In the genomic region with DNA sequence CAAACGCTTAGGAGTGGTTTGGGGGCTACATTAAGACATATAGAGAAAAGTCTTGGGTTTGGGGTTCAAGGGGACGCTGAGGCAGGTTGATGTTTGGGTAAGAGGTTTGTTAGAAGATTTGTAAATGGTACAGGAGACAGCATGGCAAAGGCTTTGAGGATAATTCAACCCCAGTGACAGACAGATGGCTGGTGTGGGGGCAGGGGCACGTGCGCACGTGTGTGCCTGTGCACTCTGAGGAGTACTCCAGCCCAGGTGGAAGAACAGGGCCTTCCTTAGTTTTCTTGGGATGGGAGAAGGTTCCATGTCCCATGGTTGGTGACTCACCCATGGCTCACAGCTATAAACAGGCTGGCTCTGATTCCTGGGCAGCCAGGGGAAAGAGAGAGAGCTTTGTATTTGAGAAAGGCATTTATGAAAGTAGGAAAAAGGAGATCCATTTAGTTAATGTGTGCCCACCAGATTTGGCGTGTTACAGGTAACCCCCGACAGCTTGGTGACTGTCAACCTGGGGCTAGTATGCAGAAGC, we compare ENCODE assay signal across 26 mouse cellular contexts. TPM values are rescaled to one million over a fixed set of nuclear protein-coding genes. Genes with fewer than 3 reads are reported as not detected.
DNase-seq lines count a peak whose midpoint lies in the region; ATAC-seq and TF ChIP-seq lines count a peak whose summit lies in the region.
"Had no signal": no experiment of that assay in that cellular context is flagged by ENCODE, and none has a peak within 500 bp of the region (broad histone marks: within the 10 kb centered on the region; RNA-seq: fewer than 3 reads in every experiment).

No protein-coding gene starts in this region.

- H3K4me3 ChIP-seq in limb, embryonic 12.5 days (replicated peaks) = no peak overlapping the region
- no peak overlapping the region for H3K4me3 ChIP-seq in limb, embryonic 10.5 days
- no peak overlapping the region for H3K4me3 ChIP-seq in CH12.LX (replicated peaks in 1 of 3; ENCODE audit: low read depth in 2 of 3, low read length in 2 of 3, poor library complexity in 1 of 3)
- H3K4me3 ChIP-seq in stomach, postnatal 0 days (ENCODE audit: low read depth, low read length) = no peak overlapping the region
- H3K4me3 ChIP-seq in hindbrain, embryonic 11.5 days (ENCODE audit: low read depth, low read length) = no peak overlapping the region
- H3K4me3 ChIP-seq: forebrain, embryonic 10.5 days; gastrocnemius, adult 2 months; hindbrain, embryonic 12.5 days had no signal

- 0 out of 2 replicates have a peak overlapping the region, but pooled peaks have one; percentile 29 for H3K27ac ChIP-seq in limb, embryonic 12.5 days
- H3K27ac ChIP-seq in limb, embryonic 10.5 days = no peak overlapping the region
- H3K27ac ChIP-seq in CH12.LX (ENCODE audit: insufficient read depth, low read depth) = no peak overlapping the region
- no peak overlapping the region for H3K27ac ChIP-seq in stomach, postnatal 0 days (replicated peaks)
- no peak overlapping the region for H3K27ac ChIP-seq in hindbrain, embryonic 11.5 days (ENCODE audit: low read depth, low read length)
- H3K27ac ChIP-seq: forebrain, embryonic 10.5 days; gastrocnemius, adult 2 months; hindbrain, embryonic 12.5 days had no signal

- H3K4me1 ChIP-seq in limb, embryonic 12.5 days (replicated peaks) = peaks cover 16% of the 10 kb centered on the region
- H3K4me1 ChIP-seq in limb, embryonic 10.5 days = 0 out of 2 replicates have a peak, but pooled peaks cover 3% of the 10 kb centered on the region
- H3K4me1 ChIP-seq in CH12.LX (ENCODE audit: control insufficient read depth in 1 of 2, insufficient read depth in 2 of 2) = peaks cover 4 to 26% of the 10 kb centered on the region in 2 experiments
- H3K4me1 ChIP-seq in stomach, postnatal 0 days (replicated peaks; ENCODE audit: control insufficient read depth, insufficient read depth) = no peaks in the 10 kb centered on the region
- no peaks in the 10 kb centered on the region for H3K4me1 ChIP-seq in hindbrain, embryonic 11.5 days (replicated peaks; ENCODE audit: control insufficient read depth, insufficient read depth, low read length)
- H3K4me1 ChIP-seq: hindbrain, embryonic 12.5 days had no signal

- no peaks in the 10 kb centered on the region for H3K27me3 ChIP-seq in limb, embryonic 12.5 days
- no peaks in the 10 kb centered on the region for H3K27me3 ChIP-seq in limb, embryonic 10.5 days (ENCODE audit: low read depth, poor library complexity, severe bottlenecking)
- H3K27me3 ChIP-seq in CH12.LX (replicated peaks) = no peaks in the 10 kb centered on the region
- no peaks in the 10 kb centered on the region for H3K27me3 ChIP-seq in stomach, postnatal 0 days (ENCODE audit: control insufficient read depth, insufficient read depth, low read length)
- no peaks in the 10 kb centered on the region for H3K27me3 ChIP-seq in hindbrain, embryonic 11.5 days (ENCODE audit: control insufficient read depth, insufficient read depth, low read length)
- H3K27me3 ChIP-seq: hindbrain, embryonic 12.5 days had no signal

- no peak for TF ChIP-seq EP300 in CH12.LX (IDR thresholded peaks at IDR 0.05; ENCODE audit: low read length)
- TF ChIP-seq EP300 in stomach, postnatal 0 days (optimal IDR thresholded peaks at IDR 0.05) = no peak

- 87% methylated on average over 7 of the region's 7 CpGs for WGBS in limb, embryonic 12.5 days
- 87% methylated on average over 7 of the region's 7 CpGs for WGBS in limb, embryonic 10.5 days
- 77% methylated on average over 7 of the region's 7 CpGs for WGBS in stomach, postnatal 0 days
- WGBS in hindbrain, embryonic 11.5 days = 79% methylated on average over 7 of the region's 7 CpGs

- TF ChIP-seq POLR2A in CH12.LX (IDR thresholded peaks at IDR 0.05; ENCODE audit: low read depth, low read length) = no peak

- no peak for ATAC-seq in limb, embryonic 12.5 days (ENCODE audit: insufficient number of reproducible peaks, insufficient read depth, low FRiP score, low TSS enrichment, low read depth)
- 0 out of 2 replicates have a peak, but pooled peaks have one; percentile 38 for ATAC-seq in stomach, postnatal 0 days (ENCODE audit: low FRiP score, low TSS enrichment)
- ATAC-seq in hindbrain, embryonic 11.5 days (ENCODE audit: low FRiP score) = no peak
- ATAC-seq: forebrain, postnatal 0 days; liver, postnatal 0 days had no signal

- H3K4me2 ChIP-seq in limb, embryonic 12.5 days = no peak overlapping the region
- H3K4me2 ChIP-seq in CH12.LX (ENCODE audit: insufficient read depth, low read depth, poor library complexity, severe bottlenecking) = no peak overlapping the region
- no peak overlapping the region for H3K4me2 ChIP-seq in stomach, postnatal 0 days (replicated peaks; ENCODE audit: low read depth)
- no peak overlapping the region for H3K4me2 ChIP-seq in hindbrain, embryonic 11.5 days (replicated peaks; ENCODE audit: low read depth, low read length)
- H3K4me2 ChIP-seq: heart, embryonic 11.5 days; hindbrain, embryonic 12.5 days had no signal

- no peak for TF ChIP-seq RAD21 in CH12.LX (IDR thresholded peaks at IDR 0.05; ENCODE audit: low read depth, low read length)

- dilution Hi-C loops in CH12.LX (cut with MboI; ENCODE audit: extremely low pct_ligation_motif_present, extremely low pct_unique_long_range_greater_than_20kb, low sequenced_read_pairs) = no loop called here

- no peak for TF ChIP-seq CTCF in CH12.LX (conservative IDR thresholded peaks at IDR 0.05 in 1 of 2, IDR thresholded peaks at IDR 0.05 in 1 of 2; ENCODE audit: low read depth in 2 of 2, low read length in 2 of 2)
- no peak for TF ChIP-seq CTCF in stomach, postnatal 0 days (IDR thresholded peaks at IDR 0.05; ENCODE audit: low read depth)

- H3K9ac ChIP-seq in limb, embryonic 12.5 days (replicated peaks) = no peak overlapping the region
- H3K9ac ChIP-seq in CH12.LX (ENCODE audit: insufficient read depth, low read depth) = peak overlapping the region; percentile 28; the same call in 1 of the 2 replicates
- no peak overlapping the region for H3K9ac ChIP-seq in stomach, postnatal 0 days (ENCODE audit: low read length)
- no peak overlapping the region for H3K9ac ChIP-seq in hindbrain, embryonic 11.5 days (ENCODE audit: low read depth, low read length)
- H3K9ac ChIP-seq: forebrain, postnatal 0 days; hindbrain, embryonic 12.5 days; liver, postnatal 0 days had no signal

- in situ Hi-C loops in CH12.LX (cut with MboI; ENCODE audit: low pct_ligation_motif_present, low pct_unique_long_range_greater_than_20kb, low sequenced_read_pairs) = no loop called here

- peaks cover 6% of the 10 kb centered on the region; the same call in 1 of the 2 replicates for H3K9me3 ChIP-seq in limb, embryonic 12.5 days
- H3K9me3 ChIP-seq in limb, embryonic 10.5 days (replicated peaks) = no peaks in the 10 kb centered on the region
- H3K9me3 ChIP-seq in CH12.LX (replicated peaks; ENCODE audit: low read length) = peaks cover 8% of the 10 kb centered on the region
- H3K9me3 ChIP-seq in stomach, postnatal 0 days (ENCODE audit: control insufficient read depth, low read length) = no peaks in the 10 kb centered on the region
- no peaks in the 10 kb centered on the region for H3K9me3 ChIP-seq in hindbrain, embryonic 11.5 days (ENCODE audit: control insufficient read depth, low read length)
- H3K9me3 ChIP-seq: forebrain, embryonic 10.5 days; hindbrain, embryonic 12.5 days had no signal

- DNase-seq in limb, embryonic 10.5 days (ENCODE audit: low spot score) = no peak
- DNase-seq in CH12.LX (ENCODE audit: extremely low read depth) = no peak
- peak; percentile 39 for DNase-seq in brain, adult 2 months (ENCODE audit: low read depth, low spot score)
- no peak for DNase-seq in stomach, postnatal 0 days (ENCODE audit: low spot score)
- DNase-seq in urinary bladder, adult 18-20 months (ENCODE audit: low spot score in 2 of 2) = no peak
- no peak for DNase-seq in c-Kit-positive CD71-positive TER-119-positive erythroid progenitor cells, embryonic 14.5 days (ENCODE audit: low spot score)
- no peak for DNase-seq in hindbrain, embryonic 11.5 days (ENCODE audit: low spot score)
- DNase-seq: cerebellum, postnatal 25 days; embryo, embryonic 11 days; forebrain, postnatal 0 days; gastrocnemius, adult 2 months; heart, postnatal 10 days; kidney, adult 9 months; kidney, postnatal 4 days; liver, postnatal 0 days; lung, postnatal 14 days had no signal

- no peaks in the 10 kb centered on the region for H3K79me2 ChIP-seq in CH12.LX (replicated peaks; ENCODE audit: control insufficient read depth, extremely low read depth, insufficient read depth, poor library complexity, severe bottlenecking)

- H3K36me3 ChIP-seq in limb, embryonic 12.5 days = no peaks in the 10 kb centered on the region
- H3K36me3 ChIP-seq in limb, embryonic 10.5 days = no peaks in the 10 kb centered on the region
- no peaks in the 10 kb centered on the region for H3K36me3 ChIP-seq in CH12.LX (replicated peaks in 1 of 2; ENCODE audit: control insufficient read depth in 1 of 2, insufficient read depth in 1 of 2, low read length in 1 of 2)
- H3K36me3 ChIP-seq in stomach, postnatal 0 days (ENCODE audit: control insufficient read depth, insufficient read depth, low read length) = no peaks in the 10 kb centered on the region
- H3K36me3 ChIP-seq in hindbrain, embryonic 11.5 days (ENCODE audit: control insufficient read depth, insufficient read depth, low read length) = no peaks in the 10 kb centered on the region
- H3K36me3 ChIP-seq: forebrain, embryonic 10.5 days; hindbrain, embryonic 12.5 days had no signal

RNA-seq across cellular contexts. Expression of a gene that starts 18.8 kb away (rescaled TPM):
- 2.8 and 3.0 TPM in 2 replicates for polyA plus RNA-seq in limb, embryonic 12.5 days (2016; fragmentation: Nextera tagmentation; extraction: Ambion mirVana)
- 0.84 and 1.6 TPM in 2 replicates for polyA plus RNA-seq in limb, embryonic 10.5 days (2016; fragmentation: Nextera tagmentation; extraction: Ambion mirVana)
- not detected in 2 replicates for total RNA-seq in CH12.LX (2012; rRNA removed)
- total RNA-seq in CH12.LX (2014; rRNA removed) = not detected in 2 replicates
- polyA plus RNA-seq in CH12.LX (2012; ENCODE audit: insufficient read length, low read depth) = 0.54 TPM in 1 of 2 replicates, not detected in the other
- 0.91 and 1.1 TPM in 2 replicates for polyA plus RNA-seq in stomach, postnatal 0 days (2015; fragmentation: Nextera tagmentation; extraction: Ambion mirVana)
- 0.52 and 1.2 TPM in 2 replicates for polyA plus RNA-seq in hindbrain, embryonic 11.5 days (2014; fragmentation: Nextera tagmentation; extraction: Ambion mirVana)
- total RNA-seq: forebrain, postnatal 0 days; layer of hippocampus, postnatal 14 days; left cerebral cortex, postnatal 10 days; midbrain, postnatal 0 days had no signal

RNA-seq across cellular contexts. Expression of a gene that starts 23.9 kb away (rescaled TPM):
- 2.0 and 2.8 TPM in 2 replicates for polyA plus RNA-seq in limb, embryonic 12.5 days (2016; fragmentation: Nextera tagmentation; extraction: Ambion mirVana)
- polyA plus RNA-seq in limb, embryonic 10.5 days (2016; fragmentation: Nextera tagmentation; extraction: Ambion mirVana) = 1.0 and 1.8 TPM in 2 replicates
- 16.9 and 17.7 TPM in 2 replicates for total RNA-seq in CH12.LX (2012; rRNA removed)
- 13.7 and 16.7 TPM in 2 replicates for total RNA-seq in CH12.LX (2014; rRNA removed)
- 19.4 and 20.9 TPM in 2 replicates for polyA plus RNA-seq in CH12.LX (2012; ENCODE audit: insufficient read length, low read depth)
- polyA plus RNA-seq in stomach, postnatal 0 days (2015; fragmentation: Nextera tagmentation; extraction: Ambion mirVana) = 8.5 and 8.6 TPM in 2 replicates
- polyA plus RNA-seq in hindbrain, embryonic 11.5 days (2014; fragmentation: Nextera tagmentation; extraction: Ambion mirVana) = 1.0 and 2.2 TPM in 2 replicates

RNA-seq across cellular contexts. Expression of a gene that starts 30.3 kb away (rescaled TPM):
- polyA plus RNA-seq in limb, embryonic 12.5 days (2016; fragmentation: Nextera tagmentation; extraction: Ambion mirVana) = 0.56 and 0.60 TPM in 2 replicates
- 0.10 and 0.21 TPM in 2 replicates for polyA plus RNA-seq in limb, embryonic 10.5 days (2016; fragmentation: Nextera tagmentation; extraction: Ambion mirVana)
- total RNA-seq in CH12.LX (2012; rRNA removed) (not detected in 2 replicates), CH12.LX (2014; rRNA removed) (not detected in 2 replicates)
- polyA plus RNA-seq in CH12.LX (2012; ENCODE audit: insufficient read length, low read depth) = not detected in 2 replicates
- 0.08 and 0.15 TPM in 2 replicates for polyA plus RNA-seq in stomach, postnatal 0 days (2015; fragmentation: Nextera tagmentation; extraction: Ambion mirVana)
- polyA plus RNA-seq in hindbrain, embryonic 11.5 days (2014; fragmentation: Nextera tagmentation; extraction: Ambion mirVana) = not detected in 2 replicates
- total RNA-seq: adrenal gland, postnatal 4 days; forebrain, postnatal 0 days; gastrocnemius, adult 2 months; heart, postnatal 10 days; layer of hippocampus, postnatal 14 days; left cerebral cortex, postnatal 10 days; liver, adult 2 months; megakaryocyte-erythroid progenitor cell, adult 5-6 weeks; midbrain, postnatal 0 days had no signal
- polyA plus RNA-seq: forebrain, postnatal 0 days; hindbrain, embryonic 12.5 days; liver, adult 2 months; liver, postnatal 0 days; midbrain, postnatal 0 days had no signal

RNA-seq across cellular contexts. Expression of a gene that starts 40.2 kb away (rescaled TPM):
- polyA plus RNA-seq in limb, embryonic 12.5 days (2016; fragmentation: Nextera tagmentation; extraction: Ambion mirVana) = 6.3 and 7.4 TPM in 2 replicates
- polyA plus RNA-seq in limb, embryonic 10.5 days (2016; fragmentation: Nextera tagmentation; extraction: Ambion mirVana) = 3.2 and 3.9 TPM in 2 replicates
- total RNA-seq in CH12.LX (2012; rRNA removed) (2.3 and 3.1 TPM in 2 replicates), CH12.LX (2014; rRNA removed) (1.9 and 2.4 TPM in 2 replicates)
- 3.7 and 4.6 TPM in 2 replicates for polyA plus RNA-seq in CH12.LX (2012; ENCODE audit: insufficient read length, low read depth)
- polyA plus RNA-seq in stomach, postnatal 0 days (2015; fragmentation: Nextera tagmentation; extraction: Ambion mirVana) = 3.3 and 3.4 TPM in 2 replicates
- polyA plus RNA-seq in hindbrain, embryonic 11.5 days (2014; fragmentation: Nextera tagmentation; extraction: Ambion mirVana) = 1.7 and 2.3 TPM in 2 replicates

RNA-seq across cellular contexts. Expression of a gene that starts 58.1 kb away (rescaled TPM):
- polyA plus RNA-seq in limb, embryonic 12.5 days (2016; fragmentation: Nextera tagmentation; extraction: Ambion mirVana) = 37.3 and 38.6 TPM in 2 replicates
- polyA plus RNA-seq in limb, embryonic 10.5 days (2016; fragmentation: Nextera tagmentation; extraction: Ambion mirVana) = 34.3 and 41.5 TPM in 2 replicates
- total RNA-seq in CH12.LX (2012; rRNA removed) = not detected in 2 replicates
- not detected in 2 replicates for total RNA-seq in CH12.LX (2014; rRNA removed)
- polyA plus RNA-seq in CH12.LX (2012; ENCODE audit: insufficient read length, low read depth) = not detected in 2 replicates
- polyA plus RNA-seq in stomach, postnatal 0 days (2015; fragmentation: Nextera tagmentation; extraction: Ambion mirVana) = 71.5 and 73.0 TPM in 2 replicates
- 17.9 and 19.0 TPM in 2 replicates for polyA plus RNA-seq in hindbrain, embryonic 11.5 days (2014; fragmentation: Nextera tagmentation; extraction: Ambion mirVana)
